Mouse (Mus musculus): Measurements from ENCODE around the gene Slc2a3. TPM values are rescaled to one million over a fixed set of nuclear protein-coding genes. Genes with fewer than 3 reads are reported as not detected.
"Not testable (repeated sequence)": the region's sequence is repeated elsewhere in the genome, so short reads cannot be mapped to it uniquely, and the experiment has no call there.

Gene Slc2a3
- polyA plus RNA-seq, 1 experiment from 2014 or later = 10.5 TPM

DNA sequence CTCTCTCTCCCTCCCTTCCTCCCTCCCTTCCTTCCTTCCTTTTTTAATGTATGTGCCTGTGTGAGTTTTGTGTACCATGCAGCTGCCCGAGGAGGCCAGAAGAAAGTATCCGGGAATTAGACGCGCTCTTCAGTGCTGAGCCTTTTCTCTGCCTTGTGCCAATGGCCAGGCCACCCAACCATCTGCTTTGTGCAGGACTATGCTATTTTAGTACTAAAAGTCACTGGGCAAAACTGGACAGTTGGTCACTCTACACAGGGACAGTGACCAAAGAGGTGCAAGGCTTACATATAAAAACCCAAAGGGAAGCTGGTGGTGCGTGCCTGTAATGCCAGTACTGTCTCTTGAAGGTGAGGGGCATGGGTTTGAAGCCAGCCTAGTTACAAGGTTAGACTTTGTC, 33.2 kb downstream of the Slc2a3 start:
- H3K4me1 ChIP-seq (ENCODE audit: control insufficient read depth, insufficient read depth, low read length) = 0 out of 2 replicates have a peak, but pooled peaks cover 3% of the 10 kb centered on the region
- WGBS = 78% methylated on average over 5 of the region's 5 CpGs
- ATAC-seq (replicated peaks; ENCODE audit: extremely low read depth, insufficient read depth, low FRiP score) = no peak
- H3K4me2 ChIP-seq (ENCODE audit: low read depth, low read length) = no peak overlapping the region
- no peak overlapping the region for H3K4me3 ChIP-seq (ENCODE audit: low read length)
- H3K9ac ChIP-seq (ENCODE audit: low read length) = no peak overlapping the region
- H3K27me3 ChIP-seq (ENCODE audit: control insufficient read depth, insufficient read depth, low read length) = no peaks in the 10 kb centered on the region
- no peak overlapping the region for H3K27ac ChIP-seq (ENCODE audit: low read length)
- no peaks in the 10 kb centered on the region for H3K36me3 ChIP-seq (ENCODE audit: control insufficient read depth, insufficient read depth)
- no peaks in the 10 kb centered on the region for H3K9me3 ChIP-seq (replicated peaks; ENCODE audit: control insufficient read depth, low read length)

GRCm38 (mm10) chr6:122767012-122767411, 34.4 kb downstream of the Slc2a3 start:
- H3K4me2 ChIP-seq (ENCODE audit: low read depth, low read length); H3K4me1 ChIP-seq (ENCODE audit: control insufficient read depth, insufficient read depth, low read length); H3K9ac ChIP-seq (ENCODE audit: low read length); H3K9me3 ChIP-seq (replicated peaks; ENCODE audit: control insufficient read depth, low read length); H3K36me3 ChIP-seq (ENCODE audit: control insufficient read depth, insufficient read depth); ATAC-seq (replicated peaks; ENCODE audit: extremely low read depth, insufficient read depth, low FRiP score); H3K27me3 ChIP-seq (ENCODE audit: control insufficient read depth, insufficient read depth, low read length); H3K4me3 ChIP-seq (ENCODE audit: low read length); H3K27ac ChIP-seq (ENCODE audit: low read length): not testable (repeated sequence)
- 61% methylated on average over 2 of the region's 3 CpGs for WGBS

- H3K4me2 ChIP-seq (ENCODE audit: low read depth, low read length) = no peak overlapping the region
- no peak overlapping the region for H3K4me3 ChIP-seq (ENCODE audit: low read length)
- no peak overlapping the region for H3K9ac ChIP-seq (ENCODE audit: low read length)
- no peak overlapping the region for H3K27ac ChIP-seq (ENCODE audit: low read length)
- H3K4me1 ChIP-seq (ENCODE audit: control insufficient read depth, insufficient read depth, low read length) = 0 out of 2 replicates have a peak, but pooled peaks cover 3% of the 10 kb centered on the region
- no peaks in the 10 kb centered on the region for H3K36me3 ChIP-seq (ENCODE audit: control insufficient read depth, insufficient read depth)
- WGBS = 33% methylated on average over 5 of the region's 5 CpGs
- H3K9me3 ChIP-seq (replicated peaks; ENCODE audit: control insufficient read depth, low read length) = no peaks in the 10 kb centered on the region
- ATAC-seq (replicated peaks; ENCODE audit: extremely low read depth, insufficient read depth, low FRiP score) = no peak
- H3K27me3 ChIP-seq (ENCODE audit: control insufficient read depth, insufficient read depth, low read length) = no peaks in the 10 kb centered on the region
Observed at GRCm38 (mm10) chr6:122766145-122766968, 35.1 kb downstream of the Slc2a3 start.

GRCm38 (mm10) chr6:122765298-122765956, 36.0 kb downstream of the Slc2a3 start:
- Histone ChIP-seq H3K9me3 (replicated peaks; ENCODE audit: control insufficient read depth, low read length) (no peaks in the 10 kb centered on the region), H3K27me3 (ENCODE audit: control insufficient read depth, insufficient read depth, low read length) (no peaks in the 10 kb centered on the region), H3K4me1 (ENCODE audit: control insufficient read depth, insufficient read depth, low read length) (peaks cover 7% of the 10 kb centered on the region), H3K4me2 (ENCODE audit: low read depth, low read length) (peak overlapping the region; percentile 81), H3K36me3 (ENCODE audit: control insufficient read depth, insufficient read depth) (no peaks in the 10 kb centered on the region), H3K27ac (ENCODE audit: low read length) (no peak overlapping the region), H3K4me3 (ENCODE audit: low read length) (peak overlapping the region; percentile 50; the same call in 1 of the 2 replicates), H3K9ac (ENCODE audit: low read length) (no peak overlapping the region)
- 17% methylated on average over 9 of the region's 9 CpGs for WGBS
- no peak for ATAC-seq (replicated peaks; ENCODE audit: extremely low read depth, insufficient read depth, low FRiP score)

- Histone ChIP-seq H3K4me1 (ENCODE audit: control insufficient read depth, insufficient read depth, low read length) (peaks cover 7% of the 10 kb centered on the region), H3K4me2 (ENCODE audit: low read depth, low read length) (peak overlapping the region; percentile 81), H3K4me3 (ENCODE audit: low read length) (peak overlapping the region; percentile 50), H3K9me3 (replicated peaks; ENCODE audit: control insufficient read depth, low read length) (no peaks in the 10 kb centered on the region), H3K27me3 (ENCODE audit: control insufficient read depth, insufficient read depth, low read length) (no peaks in the 10 kb centered on the region), H3K36me3 (ENCODE audit: control insufficient read depth, insufficient read depth) (no peaks in the 10 kb centered on the region), H3K27ac (ENCODE audit: low read length) (no peak overlapping the region), H3K9ac (ENCODE audit: low read length) (peak overlapping the region; percentile 27)
- ATAC-seq (replicated peaks; ENCODE audit: extremely low read depth, insufficient read depth, low FRiP score) = peak; percentile 60
- WGBS = under 1% methylated on average over 56 of the region's 56 CpGs
Observed at GRCm38 (mm10) chr6:122764446-122765297, 36.8 kb downstream of the Slc2a3 start.

DNA sequence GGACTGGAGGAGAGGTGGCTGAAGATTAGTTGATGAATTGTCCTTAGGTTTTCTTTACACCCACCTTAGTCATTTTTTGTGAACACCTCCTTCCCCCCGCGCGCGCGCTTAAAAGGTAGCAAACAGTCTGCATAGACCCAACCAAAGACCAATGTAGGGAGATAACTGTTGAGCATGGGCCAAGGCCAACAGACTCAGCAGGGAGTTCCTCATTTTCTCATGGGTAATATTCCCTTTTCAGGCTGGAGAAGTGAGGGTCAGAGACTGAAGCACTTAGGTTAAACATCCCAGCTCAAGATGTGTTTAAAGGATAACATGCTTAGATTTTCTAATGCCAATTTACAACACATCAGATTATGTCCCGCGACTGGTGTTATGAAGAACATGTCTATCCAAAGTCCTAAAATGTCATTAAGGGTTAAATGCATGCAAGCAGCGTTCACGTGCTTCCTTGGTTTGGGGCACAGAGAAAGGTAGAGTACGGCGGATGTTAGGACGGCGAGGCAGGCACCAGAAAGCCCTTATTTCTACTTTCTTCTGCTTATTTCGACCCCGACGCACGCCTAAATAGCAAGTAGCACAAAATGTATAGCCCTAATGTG, 37.5 kb downstream of the Slc2a3 start:
- peaks cover 7% of the 10 kb centered on the region for H3K4me1 ChIP-seq (ENCODE audit: control insufficient read depth, insufficient read depth, low read length)
- peak overlapping the region; percentile 50 for H3K4me3 ChIP-seq (ENCODE audit: low read length)
- H3K27me3 ChIP-seq (ENCODE audit: control insufficient read depth, insufficient read depth, low read length) = no peaks in the 10 kb centered on the region
- peak overlapping the region; percentile 81 for H3K4me2 ChIP-seq (ENCODE audit: low read depth, low read length)
- 32% methylated on average over 17 of the region's 17 CpGs for WGBS
- no peaks in the 10 kb centered on the region for H3K9me3 ChIP-seq (replicated peaks; ENCODE audit: control insufficient read depth, low read length)
- H3K36me3 ChIP-seq (ENCODE audit: control insufficient read depth, insufficient read depth) = no peaks in the 10 kb centered on the region
- no peak overlapping the region for H3K27ac ChIP-seq (ENCODE audit: low read length)
- no peak for ATAC-seq (replicated peaks; ENCODE audit: extremely low read depth, insufficient read depth, low FRiP score)
- H3K9ac ChIP-seq (ENCODE audit: low read length) = peak overlapping the region; percentile 27

GRCm38 (mm10) chr6:122762952-122763700, 38.3 kb downstream of the Slc2a3 start:
- Histone ChIP-seq H3K9ac (ENCODE audit: low read length) (no peak overlapping the region), H3K27ac (ENCODE audit: low read length) (no peak overlapping the region), H3K4me1 (ENCODE audit: control insufficient read depth, insufficient read depth, low read length) (peaks cover 7% of the 10 kb centered on the region), H3K27me3 (ENCODE audit: control insufficient read depth, insufficient read depth, low read length) (no peaks in the 10 kb centered on the region), H3K4me2 (ENCODE audit: low read depth, low read length) (no peak overlapping the region), H3K4me3 (ENCODE audit: low read length) (no peak overlapping the region), H3K36me3 (ENCODE audit: control insufficient read depth, insufficient read depth) (no peaks in the 10 kb centered on the region), H3K9me3 (replicated peaks; ENCODE audit: control insufficient read depth, low read length) (no peaks in the 10 kb centered on the region)
- WGBS = 57% methylated on average over 11 of the region's 11 CpGs
- no peak for ATAC-seq (replicated peaks; ENCODE audit: extremely low read depth, insufficient read depth, low FRiP score)

- H3K36me3 ChIP-seq (ENCODE audit: control insufficient read depth, insufficient read depth) = no peaks in the 10 kb centered on the region
- H3K9me3 ChIP-seq (replicated peaks; ENCODE audit: control insufficient read depth, low read length) = no peaks in the 10 kb centered on the region
- H3K27ac ChIP-seq (ENCODE audit: low read length) = no peak overlapping the region
- no peak overlapping the region for H3K9ac ChIP-seq (ENCODE audit: low read length)
- no peak for ATAC-seq (replicated peaks; ENCODE audit: extremely low read depth, insufficient read depth, low FRiP score)
- peaks cover 7% of the 10 kb centered on the region for H3K4me1 ChIP-seq (ENCODE audit: control insufficient read depth, insufficient read depth, low read length)
- 95% methylated on average over 3 of the region's 3 CpGs for WGBS
- H3K27me3 ChIP-seq (ENCODE audit: control insufficient read depth, insufficient read depth, low read length) = no peaks in the 10 kb centered on the region
- H3K4me2 ChIP-seq (ENCODE audit: low read depth, low read length) = no peak overlapping the region
- no peak overlapping the region for H3K4me3 ChIP-seq (ENCODE audit: low read length)
Observed at GRCm38 (mm10) chr6:122762480-122762879, 39.0 kb downstream of the Slc2a3 start.
